Mouse (Mus musculus) intestine, embryonic 15.5 days (tissue): ENCODE measurements at regions not wholly inside any gene's neighbourhood (a gene's known extent, or its start where the extent isn't known, plus 50 kb on each side); places are given as distances from the start of the nearest gene placed in this dataset.

Experiments used
- ATAC-seq: fragments of 200-750 bp; cut with Nextera tagmentation; 2 replicates; pipeline ENCODE4 v1.8.0; 2017; ENCODE audit warnings: moderate TSS enrichment, moderate library complexity
- H3K27ac ChIP-seq: fragments of 300-500 bp; sonication (generic); 2 replicates; pipeline ENCODE4 v1.5.1; 2015; ENCODE audit warnings: mild to moderate bottlenecking, inconsistent platforms
- H3K27me3 ChIP-seq: fragments of 300-500 bp; sonication (generic); replicated peaks from 2 replicates; pipeline ENCODE4 v1.6.1; 2015; ENCODE audit warnings: inconsistent platforms
- H3K36me3 ChIP-seq: fragments of 300-500 bp; sonication (generic); 2 replicates; pipeline ENCODE4 v1.6.1; 2015; ENCODE audit warnings: inconsistent platforms
- H3K4me1 ChIP-seq: fragments of 300-500 bp; sonication (generic); replicated peaks from 2 replicates; pipeline ENCODE4 v1.6.1; 2015; ENCODE audit warnings: inconsistent platforms
- H3K4me2 ChIP-seq: fragments of 300-500 bp; sonication (generic); replicated peaks from 2 replicates; pipeline ENCODE4 v1.6.1; 2015; ENCODE audit warnings: mild to moderate bottlenecking, inconsistent platforms
- H3K4me3 ChIP-seq: fragments of 300-500 bp; sonication (generic); replicated peaks from 2 replicates; pipeline ENCODE4 v1.5.1; 2015; ENCODE audit warnings: inconsistent platforms
- H3K9ac ChIP-seq: fragments of 300-500 bp; sonication (generic); 2 replicates; pipeline ENCODE4 v1.6.1; 2015; ENCODE audit warnings: inconsistent platforms
- H3K9me3 ChIP-seq: fragments of 300-500 bp; sonication (generic); 2 replicates; pipeline ENCODE4 v1.6.1; 2016; ENCODE audit warnings: inconsistent platforms
- WGBS: fragments of 180-500 bp; shearing (Covaris S2); methylation state at CpG from one replicate; pipeline ENCODE4 v1.1.7; 2015; 5-methylcytosine and 5-hydroxymethylcytosine counted together

- Histone ChIP-seq H3K27me3 (no peaks in the 10 kb centered on the region), H3K4me1 (no peaks in the 10 kb centered on the region), H3K27ac (no peak overlapping the region), H3K36me3 (no peaks in the 10 kb centered on the region), H3K9me3 (no peaks in the 10 kb centered on the region), H3K9ac (no peak overlapping the region), H3K4me3 (no peak overlapping the region), H3K4me2 (no peak overlapping the region)
- 57% methylated on average over 1 of the region's 1 CpGs for WGBS
- ATAC-seq = no peak
Measured at GRCm38 (mm10) chr3:80501117-80501516, 301.5 kb downstream of the Gria2 start.

GRCm38 (mm10) chr3:80496556-80496955 is 306.1 kb downstream of the Gria2 start:
- H3K36me3 ChIP-seq = no peaks in the 10 kb centered on the region
- no peak overlapping the region for H3K9ac ChIP-seq
- no peak for ATAC-seq
- no peaks in the 10 kb centered on the region for H3K4me1 ChIP-seq
- WGBS = 93% methylated on average over 2 of the region's 2 CpGs
- no peaks in the 10 kb centered on the region for H3K27me3 ChIP-seq
- H3K27ac ChIP-seq = no peak overlapping the region
- H3K9me3 ChIP-seq = no peaks in the 10 kb centered on the region
- no peak overlapping the region for H3K4me2 ChIP-seq
- H3K4me3 ChIP-seq = no peak overlapping the region

GRCm38 (mm10) chr3:80484168-80484833 is 318.3 kb downstream of the Gria2 start:
- 63% methylated on average over 3 of the region's 3 CpGs for WGBS

GRCm38 (mm10) chr3:80478676-80479075 is 324.0 kb downstream of the Gria2 start:
- Histone ChIP-seq H3K27ac (no peak overlapping the region), H3K4me2 (no peak overlapping the region), H3K4me1 (no peaks in the 10 kb centered on the region), H3K9ac (no peak overlapping the region), H3K27me3 (no peaks in the 10 kb centered on the region), H3K36me3 (no peaks in the 10 kb centered on the region), H3K9me3 (no peaks in the 10 kb centered on the region), H3K4me3 (no peak overlapping the region)
- no peak for ATAC-seq

More at GRCm38 (mm10) chr3:80484168-80484833, 318.3 kb downstream of the Gria2 start:
- H3K27ac ChIP-seq = no peak overlapping the region
- H3K27me3 ChIP-seq = no peaks in the 10 kb centered on the region
- no peaks in the 10 kb centered on the region for H3K36me3 ChIP-seq
- no peak for ATAC-seq
- H3K4me3 ChIP-seq = no peak overlapping the region
- no peak overlapping the region for H3K4me2 ChIP-seq
- no peaks in the 10 kb centered on the region for H3K9me3 ChIP-seq
- no peak overlapping the region for H3K9ac ChIP-seq
- no peaks in the 10 kb centered on the region for H3K4me1 ChIP-seq

GRCm38 (mm10) chr3:80473686-80474085 is 328.9 kb downstream of the Gria2 start:
- H3K4me1 ChIP-seq = no peaks in the 10 kb centered on the region
- ATAC-seq = no peak
- no peak overlapping the region for H3K4me3 ChIP-seq
- H3K36me3 ChIP-seq = no peaks in the 10 kb centered on the region
- no peak overlapping the region for H3K4me2 ChIP-seq
- no peaks in the 10 kb centered on the region for H3K9me3 ChIP-seq
- no peak overlapping the region for H3K9ac ChIP-seq
- H3K27me3 ChIP-seq = no peaks in the 10 kb centered on the region
- H3K27ac ChIP-seq = no peak overlapping the region
